30 mouse cellular contexts compared by ENCODE assay signal in the genomic region with DNA sequence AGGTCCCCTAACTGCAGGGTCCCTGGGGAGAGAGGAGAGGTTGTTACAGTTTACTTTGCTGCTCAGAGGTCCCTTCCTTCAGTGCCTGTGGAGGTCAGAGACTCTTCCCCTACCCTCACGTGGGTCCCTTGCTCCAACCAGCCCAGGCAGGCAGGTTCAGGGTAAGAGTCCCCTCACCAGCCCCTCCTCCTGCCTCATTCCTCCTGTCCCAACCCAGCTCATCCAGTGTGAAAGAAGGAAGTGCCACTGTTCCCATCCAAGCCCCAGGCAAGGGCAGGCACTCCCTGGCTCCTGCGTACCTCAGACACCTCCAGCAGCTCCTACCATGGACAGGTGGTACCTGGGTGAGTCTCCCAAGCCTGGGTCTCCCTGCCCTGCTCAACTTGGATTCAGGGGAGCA. TPM values are rescaled to one million over a fixed set of nuclear protein-coding genes. Genes with fewer than 3 reads are reported as not detected.
DNase-seq lines count a peak whose midpoint lies in the region; ATAC-seq and TF ChIP-seq lines count a peak whose summit lies in the region.
"Had no signal": no experiment of that assay in that cellular context is flagged by ENCODE, and none has a peak within 500 bp of the region (broad histone marks: within the 10 kb centered on the region; RNA-seq: fewer than 3 reads in every experiment).

No protein-coding gene starts in this region.

- no peak for TF ChIP-seq CTCF in heart, adult 2 months (IDR thresholded peaks at IDR 0.05)
- TF ChIP-seq CTCF in kidney, adult 2 months (conservative IDR thresholded peaks at IDR 0.05; ENCODE audit: insufficient read depth, insufficient read length, low read depth, low read length) = no peak
- no peak for TF ChIP-seq CTCF in kidney, postnatal 0 days (IDR thresholded peaks at IDR 0.05; ENCODE audit: low read depth)

- no peaks in the 10 kb centered on the region for H3K9me3 ChIP-seq in heart, embryonic 16.5 days (replicated peaks; ENCODE audit: control insufficient read depth, low read length)
- no peaks in the 10 kb centered on the region for H3K9me3 ChIP-seq in kidney, postnatal 0 days (replicated peaks; ENCODE audit: low read length)
- H3K9me3 ChIP-seq: embryonic facial prominence, embryonic 15.5 days; forebrain, embryonic 13.5 days; heart, embryonic 10.5 days; heart, embryonic 15.5 days; hindbrain, embryonic 13.5 days; liver, embryonic 12.5 days; stomach, embryonic 15.5 days had no signal

- intact Hi-C loops in heart, adult 2 months (cut with DNase I) = no loop called here

- H3K36me3 ChIP-seq in heart, embryonic 16.5 days (ENCODE audit: control insufficient read depth, insufficient read depth) = no peaks in the 10 kb centered on the region
- H3K36me3 ChIP-seq in heart, adult 2 months (ENCODE audit: control insufficient read depth, insufficient read depth, low read length) = no peaks in the 10 kb centered on the region
- H3K36me3 ChIP-seq in kidney, adult 2 months (ENCODE audit: control insufficient read depth, insufficient read depth, low read length) = no peaks in the 10 kb centered on the region
- no peaks in the 10 kb centered on the region for H3K36me3 ChIP-seq in kidney, postnatal 0 days (ENCODE audit: insufficient read depth, low read length)
- H3K36me3 ChIP-seq: embryonic facial prominence, embryonic 15.5 days; heart, embryonic 10.5 days; heart, embryonic 15.5 days; hindbrain, embryonic 13.5 days; liver, embryonic 12.5 days; stomach, embryonic 15.5 days had no signal

- no peak for TF ChIP-seq POLR2A in heart, adult 2 months (IDR thresholded peaks at IDR 0.05; ENCODE audit: insufficient read depth, low read depth, low read length)
- TF ChIP-seq POLR2A in kidney, adult 2 months (IDR thresholded peaks at IDR 0.05; ENCODE audit: low read depth, low read length) = peak; percentile 90

- ATAC-seq in heart, embryonic 16.5 days (replicated peaks; ENCODE audit: extremely low read depth, insufficient read depth, low FRiP score) = 0 out of 2 replicates have a peak, but pooled peaks have one; percentile 26
- ATAC-seq in kidney, postnatal 0 days (replicated peaks; ENCODE audit: low FRiP score, low read depth) = peak; percentile 64
- ATAC-seq in erythroblast, adult 5-6 weeks (replicated peaks; ENCODE audit: low FRiP score, poor library complexity, severe bottlenecking) = no peak
- ATAC-seq: forebrain, embryonic 13.5 days; intestine, postnatal 0 days; liver, embryonic 12.5 days; liver, postnatal 0 days had no signal

- WGBS in heart, embryonic 16.5 days = 36% methylated on average over 2 of the region's 2 CpGs
- WGBS in heart, adult 2 months = 43% methylated on average over 2 of the region's 2 CpGs
- WGBS in kidney, adult 2 months = 28% methylated on average over 2 of the region's 2 CpGs
- 36% methylated on average over 2 of the region's 2 CpGs for WGBS in kidney, postnatal 0 days

- H3K79me2 ChIP-seq in heart, adult 2 months (replicated peaks; ENCODE audit: control insufficient read depth, insufficient read depth, low read length) = no peaks in the 10 kb centered on the region

- DNase-seq in heart, adult 2 months = no peak
- DNase-seq in kidney, adult 2 months = peak; percentile 77
- no peak for DNase-seq in kidney, postnatal 0 days (ENCODE audit: low spot score)
- no peak for DNase-seq in embryo, embryonic 10 days (ENCODE audit: low spot score)
- no peak for DNase-seq in layer of hippocampus, adult 9-11 months
- DNase-seq: adrenal gland, postnatal 14 days; cerebellum, adult 11 months; cerebellum, adult 9-11 months; gastrocnemius, postnatal 14 days; heart, postnatal 4 days; layer of hippocampus, postnatal 36 days; left cerebral cortex, postnatal 4 days; liver, postnatal 0 days; midbrain, embryonic 14.5 days; right cerebral cortex, postnatal 25 days had no signal

- no peak overlapping the region for H3K27ac ChIP-seq in heart, embryonic 16.5 days (ENCODE audit: low read length)
- no peak overlapping the region for H3K27ac ChIP-seq in heart, adult 2 months
- H3K27ac ChIP-seq in kidney, adult 2 months (ENCODE audit: insufficient read depth, low read depth, low read length) = peak overlapping the region; percentile 83
- H3K27ac ChIP-seq in kidney, postnatal 0 days = peak overlapping the region; percentile 62
- H3K27ac ChIP-seq: embryonic facial prominence, embryonic 15.5 days; forebrain, embryonic 13.5 days; heart, embryonic 10.5 days; heart, embryonic 15.5 days; hindbrain, embryonic 13.5 days; layer of hippocampus, adult 2 months; liver, embryonic 12.5 days; macrophage; stomach, embryonic 15.5 days had no signal

- H3K4me2 ChIP-seq in heart, embryonic 16.5 days (ENCODE audit: low read depth, low read length) = no peak overlapping the region
- 0 out of 2 replicates have a peak overlapping the region, but pooled peaks have one; percentile 24 for H3K4me2 ChIP-seq in kidney, postnatal 0 days (ENCODE audit: low read length)
- H3K4me2 ChIP-seq: embryonic facial prominence, embryonic 15.5 days; forebrain, embryonic 13.5 days; heart, embryonic 15.5 days; hindbrain, embryonic 13.5 days; liver, embryonic 12.5 days; stomach, embryonic 15.5 days had no signal

- H3K27me3 ChIP-seq in heart, embryonic 16.5 days (ENCODE audit: control insufficient read depth, insufficient read depth, low read length) = peaks cover 20% of the 10 kb centered on the region; the same call in 1 of the 2 replicates
- no peaks in the 10 kb centered on the region for H3K27me3 ChIP-seq in heart, adult 2 months (ENCODE audit: control insufficient read depth, insufficient read depth, low read length)
- H3K27me3 ChIP-seq in kidney, adult 2 months (replicated peaks; ENCODE audit: control insufficient read depth, insufficient read depth, low read length) = no peaks in the 10 kb centered on the region
- H3K27me3 ChIP-seq in kidney, postnatal 0 days (ENCODE audit: insufficient read depth, low read length) = no peaks in the 10 kb centered on the region
- H3K27me3 ChIP-seq: embryonic facial prominence, embryonic 15.5 days; forebrain, embryonic 13.5 days; stomach, embryonic 15.5 days had no signal

- peaks cover under 1% of the 10 kb centered on the region; the same call in 1 of the 2 replicates for H3K4me1 ChIP-seq in heart, embryonic 16.5 days (ENCODE audit: control insufficient read depth, insufficient read depth, low read length)
- H3K4me1 ChIP-seq in heart, adult 2 months (ENCODE audit: control insufficient read depth, insufficient read depth, low read length) = no peaks in the 10 kb centered on the region
- no peaks in the 10 kb centered on the region; the same call in 1 of the 2 replicates for H3K4me1 ChIP-seq in kidney, adult 2 months (ENCODE audit: control insufficient read depth, insufficient read depth, low read length)
- no peaks in the 10 kb centered on the region for H3K4me1 ChIP-seq in kidney, postnatal 0 days (replicated peaks; ENCODE audit: insufficient read depth, low read length)
- H3K4me1 ChIP-seq: heart, embryonic 10.5 days; heart, embryonic 15.5 days; hindbrain, embryonic 13.5 days; liver, embryonic 12.5 days had no signal

- H3K9ac ChIP-seq in heart, embryonic 16.5 days (ENCODE audit: low read length) = no peak overlapping the region
- no peak overlapping the region for H3K9ac ChIP-seq in heart, adult 2 months (ENCODE audit: low read depth, low read length)
- H3K9ac ChIP-seq in kidney, postnatal 0 days (ENCODE audit: low read depth, low read length) = peak overlapping the region; percentile 28; the same call in 1 of the 2 replicates
- H3K9ac ChIP-seq: embryonic facial prominence, embryonic 15.5 days; forebrain, embryonic 13.5 days; heart, embryonic 15.5 days; hindbrain, embryonic 13.5 days; liver, embryonic 12.5 days; liver, postnatal 0 days; stomach, embryonic 15.5 days had no signal

- no peak overlapping the region for H3K4me3 ChIP-seq in heart, embryonic 16.5 days (ENCODE audit: low read length)
- no peak overlapping the region for H3K4me3 ChIP-seq in heart, adult 2 months
- peak overlapping the region; percentile 48 for H3K4me3 ChIP-seq in kidney, adult 2 months (ENCODE audit: insufficient read depth, low read depth, low read length)
- H3K4me3 ChIP-seq in kidney, postnatal 0 days (replicated peaks; ENCODE audit: low read depth, low read length) = peak overlapping the region; percentile 1; the same call in 1 of the 2 replicates
- H3K4me3 ChIP-seq: embryonic facial prominence, embryonic 15.5 days; forebrain, embryonic 13.5 days; heart, embryonic 10.5 days; heart, embryonic 15.5 days; hindbrain, embryonic 13.5 days; layer of hippocampus, adult 2 months; liver, embryonic 12.5 days; stomach, embryonic 15.5 days had no signal

- TF ChIP-seq EP300 in heart, adult 2 months (IDR thresholded peaks at IDR 0.05; ENCODE audit: insufficient read depth, low read depth, low read length) = no peak

RNA-seq across cellular contexts. Expression of a gene that starts 3.5 kb away (rescaled TPM):
- 1.8 and 2.5 TPM in 2 replicates for polyA plus RNA-seq in heart, embryonic 16.5 days (2015; fragmentation: Nextera tagmentation; extraction: Ambion mirVana)
- 1 to 10 TPM; 2.8 to 3.3 TPM for total RNA-seq in heart, adult 2 months (2021)
- polyA plus RNA-seq in heart, adult 2 months (2012; rRNA removed) = 4.2 and 9.7 TPM in 2 replicates
- 8,481 and 8,923 TPM in 2 replicates for polyA plus RNA-seq in kidney, adult 2 months (2012; rRNA removed)
- 2,817 and 2,959 TPM in 2 replicates for polyA plus RNA-seq in kidney, postnatal 0 days (2015; fragmentation: Nextera tagmentation; extraction: Ambion mirVana)
- not detected in 2 replicates for total RNA-seq in erythroblast, adult 5-6 weeks (2015; ENCODE audit: low replicate concordance)
- total RNA-seq in erythroblast, adult 5-6 weeks (2017; ENCODE audit: low replicate concordance) = not detected in 2 replicates
- total RNA-seq: MEL; neutrophil, adult 5-6 weeks had no signal

RNA-seq across cellular contexts. Expression of a gene that starts 23.5 kb away (rescaled TPM):
- 0.35 and 0.54 TPM in 2 replicates for polyA plus RNA-seq in heart, embryonic 16.5 days (2015; fragmentation: Nextera tagmentation; extraction: Ambion mirVana)
- total RNA-seq in heart, adult 2 months (2021) = not detected
- 0.03 and 0.14 TPM in 2 replicates for polyA plus RNA-seq in heart, adult 2 months (2012; rRNA removed)
- polyA plus RNA-seq in kidney, adult 2 months (2012; rRNA removed) = 0.43 and 0.80 TPM in 2 replicates
- polyA plus RNA-seq in kidney, postnatal 0 days (2015; fragmentation: Nextera tagmentation; extraction: Ambion mirVana) = 0.09 and 0.24 TPM in 2 replicates
- not detected in 2 replicates for total RNA-seq in erythroblast, adult 5-6 weeks (2015; ENCODE audit: low replicate concordance)
- not detected in 2 replicates for total RNA-seq in erythroblast, adult 5-6 weeks (2017; ENCODE audit: low replicate concordance)
- total RNA-seq: granulocyte monocyte progenitor cell, adult 5-6 weeks; heart, postnatal 4 days; MEL; neutrophil, adult 5-6 weeks had no signal
- polyA plus RNA-seq: liver, embryonic 12.5 days; liver, postnatal 0 days had no signal

RNA-seq across cellular contexts. Expression of a gene that starts 33.0 kb away (rescaled TPM):
- 34.9 and 37.2 TPM in 2 replicates for polyA plus RNA-seq in heart, embryonic 16.5 days (2015; fragmentation: Nextera tagmentation; extraction: Ambion mirVana)
- 10 to 100 TPM; 13.8 to 14.2 TPM for total RNA-seq in heart, adult 2 months (2021)
- 40.8 and 51.2 TPM in 2 replicates for polyA plus RNA-seq in heart, adult 2 months (2012; rRNA removed)
- 16.3 and 20.3 TPM in 2 replicates for polyA plus RNA-seq in kidney, adult 2 months (2012; rRNA removed)
- 141 and 147 TPM in 2 replicates for polyA plus RNA-seq in kidney, postnatal 0 days (2015; fragmentation: Nextera tagmentation; extraction: Ambion mirVana)
- total RNA-seq in erythroblast, adult 5-6 weeks (2015; ENCODE audit: low replicate concordance) = not detected in 2 replicates
- not detected in 2 replicates for total RNA-seq in erythroblast, adult 5-6 weeks (2017; ENCODE audit: low replicate concordance)
- total RNA-seq: granulocyte monocyte progenitor cell, adult 5-6 weeks; MEL; neutrophil, adult 5-6 weeks had no signal
- polyA plus RNA-seq: macrophage had no signal

Comparison
In these comparisons a context has a peak if more than half of its experiments do, and no peak if none do; other contexts are left out.
1. H3K27ac ChIP-seq: peak in kidney, adult 2 months (single experiment) and kidney, postnatal 0 days (single experiment); none in heart, embryonic 16.5 days (single experiment) and heart, adult 2 months (single experiment).
2. H3K4me3 ChIP-seq: peak in kidney, adult 2 months (single experiment) and kidney, postnatal 0 days (single experiment); none in heart, embryonic 16.5 days (single experiment) and heart, adult 2 months (single experiment).
3. RNA of a gene that starts 3.5 kb away (polyA plus RNA-seq): 8,481 to 8,923 TPM in kidney, adult 2 months and 2,817 to 2,959 TPM in kidney, postnatal 0 days; 4.2 to 9.7 TPM in heart, adult 2 months and 1.8 to 2.5 TPM in heart, embryonic 16.5 days; every median in the first group is over 100 times any median in the second.